Mouse (Mus musculus) olfactory bulb, adult 2 months (tissue): ENCODE data around the gene 1700029I15Rik.

Source experiments
- CTCF ChIP-seq: fragments of 200-500 bp; IDR thresholded peaks from 2 replicates; pipeline ENCODE4 v1.5.1; 2012; ENCODE audit warnings: low read depth, mild to moderate bottlenecking, low read length, moderate library complexity; ENCODE audit not compliant: insufficient read depth
- POLR2A ChIP-seq: fragments of 200-500 bp; IDR thresholded peaks from 2 replicates; pipeline ENCODE4 v1.6.1; 2012; ENCODE audit warnings: mild to moderate bottlenecking, low read depth, low read length, moderate library complexity; ENCODE audit not compliant: insufficient read depth

GRCm38 (mm10) chr2:92381161-92381560 lies 1.2 kb upstream of the 1700029I15Rik start:
- TF ChIP-seq CTCF (no peak), POLR2A (no peak)
